ENCODE assay signal across 22 mouse cellular contexts in the genomic region with DNA sequence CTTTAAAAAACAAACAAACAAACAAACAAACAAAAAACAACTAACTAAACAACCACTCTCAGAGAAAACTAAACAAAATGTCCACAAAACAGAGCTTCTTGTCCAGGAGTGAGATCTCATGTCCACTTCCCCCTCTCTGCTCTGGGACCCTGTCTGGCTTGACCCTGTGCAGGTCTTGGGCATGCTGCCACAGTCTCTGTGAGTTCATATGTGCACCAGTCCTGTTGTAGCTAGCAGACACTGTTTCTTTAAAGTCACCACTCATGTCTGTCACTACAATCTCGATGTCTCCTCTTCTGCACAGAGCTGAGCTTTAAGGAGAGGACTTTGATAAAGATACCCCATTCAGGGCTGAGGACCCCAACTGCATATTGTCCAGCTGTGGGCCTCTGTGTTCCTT.
"Had no signal": no experiment of that assay in that cellular context is flagged by ENCODE, and none has a peak within 500 bp of the region (broad histone marks: within the 10 kb centered on the region; RNA-seq: fewer than 3 reads in every experiment).

No protein-coding gene starts in this region.

- H3K9ac ChIP-seq: heart, embryonic 12.5 days; hindbrain, embryonic 13.5 days; hindbrain, embryonic 15.5 days; kidney, embryonic 15.5 days; limb, embryonic 13.5 days; limb, embryonic 15.5 days; liver, embryonic 12.5 days; liver, embryonic 14.5 days had no signal

- H3K4me3 ChIP-seq: heart, embryonic 12.5 days; hindbrain, embryonic 13.5 days; hindbrain, embryonic 15.5 days; kidney, embryonic 15.5 days; limb, embryonic 13.5 days; limb, embryonic 15.5 days; liver, embryonic 12.5 days had no signal

- ATAC-seq: hindbrain, postnatal 0 days; intestine, embryonic 16.5 days; liver, embryonic 12.5 days had no signal

- DNase-seq: gastrocnemius, postnatal 14 days; gastrocnemius, postnatal 36 days; heart, adult 18-20 months; heart, postnatal 10 days; kidney, adult 11 months; kidney, adult 2 months; kidney, adult 9 months; kidney, postnatal 14 days; kidney, postnatal 36 days; layer of hippocampus, adult 9-11 months; layer of hippocampus, postnatal 36 days had no signal

- H3K9me3 ChIP-seq: heart, embryonic 12.5 days; hindbrain, embryonic 13.5 days; hindbrain, embryonic 15.5 days; kidney, embryonic 15.5 days; limb, embryonic 13.5 days; limb, embryonic 15.5 days; liver, embryonic 12.5 days had no signal

- H3K4me2 ChIP-seq: heart, embryonic 12.5 days; hindbrain, embryonic 13.5 days; hindbrain, embryonic 15.5 days; kidney, embryonic 15.5 days; limb, embryonic 13.5 days; limb, embryonic 15.5 days; liver, embryonic 12.5 days had no signal

- H3K27me3 ChIP-seq: hindbrain, embryonic 15.5 days; kidney, embryonic 15.5 days; liver, embryonic 12.5 days had no signal

- H3K4me1 ChIP-seq: heart, embryonic 12.5 days; hindbrain, embryonic 13.5 days; hindbrain, embryonic 15.5 days; kidney, embryonic 15.5 days; limb, embryonic 13.5 days; liver, embryonic 12.5 days had no signal

- H3K36me3 ChIP-seq: heart, embryonic 12.5 days; hindbrain, embryonic 13.5 days; hindbrain, embryonic 15.5 days; kidney, embryonic 15.5 days; limb, embryonic 13.5 days; limb, embryonic 15.5 days; liver, embryonic 12.5 days had no signal

- H3K27ac ChIP-seq: hindbrain, embryonic 13.5 days; hindbrain, embryonic 15.5 days; hindbrain, postnatal 0 days; kidney, embryonic 15.5 days; kidney, postnatal 0 days; limb, embryonic 13.5 days; limb, embryonic 15.5 days; liver, embryonic 12.5 days; liver, embryonic 14.5 days had no signal
